Comparison of ENCODE assay signal across 17 mouse cellular contexts in genomic region chr4:105879891-105880290, GRCm38 (mm10).
"Had no signal": no experiment of that assay in that cellular context is flagged by ENCODE, and none has a peak within 500 bp of the region (broad histone marks: within the 10 kb centered on the region; RNA-seq: fewer than 3 reads in every experiment).

No protein-coding gene starts in this region.

- H3K4me1 ChIP-seq: kidney, embryonic 15.5 days; liver, embryonic 13.5 days; midbrain, embryonic 15.5 days; neural tube, embryonic 12.5 days; neural tube, embryonic 15.5 days; stomach, embryonic 15.5 days had no signal

- H3K36me3 ChIP-seq: kidney, embryonic 15.5 days; liver, embryonic 13.5 days; midbrain, embryonic 12.5 days; midbrain, embryonic 15.5 days; neural tube, embryonic 12.5 days; neural tube, embryonic 15.5 days; stomach, embryonic 15.5 days had no signal

- H3K27me3 ChIP-seq: liver, embryonic 13.5 days; midbrain, embryonic 12.5 days; midbrain, embryonic 15.5 days; neural tube, embryonic 12.5 days; neural tube, embryonic 15.5 days; stomach, embryonic 15.5 days had no signal

- DNase-seq: kidney, adult 8-10 months; kidney, postnatal 10 days; kidney, postnatal 36 days; layer of hippocampus, postnatal 36 days; liver, embryonic 13.5 days; lung, adult 2 months; right cerebral cortex, postnatal 25 days; spleen, adult 18-20 months; thymus, postnatal 25 days had no signal

- H3K27ac ChIP-seq: kidney, embryonic 15.5 days; left cerebral cortex, adult 2 months; liver, embryonic 13.5 days; macrophage; midbrain, embryonic 12.5 days; midbrain, embryonic 15.5 days; neural tube, embryonic 12.5 days; neural tube, embryonic 15.5 days; stomach, embryonic 15.5 days had no signal

- H3K9ac ChIP-seq: kidney, embryonic 15.5 days; liver, embryonic 13.5 days; midbrain, embryonic 12.5 days; midbrain, embryonic 15.5 days; neural tube, embryonic 12.5 days; neural tube, embryonic 15.5 days; stomach, embryonic 15.5 days had no signal

- H3K4me2 ChIP-seq: kidney, embryonic 15.5 days; liver, embryonic 13.5 days; midbrain, embryonic 12.5 days; midbrain, embryonic 15.5 days; neural tube, embryonic 12.5 days; neural tube, embryonic 15.5 days; stomach, embryonic 15.5 days had no signal

- H3K4me3 ChIP-seq: kidney, embryonic 15.5 days; left cerebral cortex, adult 2 months; liver, embryonic 13.5 days; midbrain, embryonic 12.5 days; midbrain, embryonic 15.5 days; neural tube, embryonic 12.5 days; neural tube, embryonic 15.5 days; stomach, embryonic 15.5 days had no signal

- ATAC-seq: midbrain, embryonic 15.5 days had no signal

- H3K9me3 ChIP-seq: kidney, embryonic 15.5 days; liver, embryonic 13.5 days; midbrain, embryonic 12.5 days; midbrain, embryonic 15.5 days; neural tube, embryonic 12.5 days; neural tube, embryonic 15.5 days; stomach, embryonic 15.5 days had no signal
